Mouse (Mus musculus): ENCODE data around the gene Gstm1. TPM values are rescaled to one million over a fixed set of nuclear protein-coding genes. Genes with fewer than 3 reads are reported as not detected.
"Not testable (repeated sequence)": the region's sequence is repeated elsewhere in the genome, so short reads cannot be mapped to it uniquely, and the experiment has no call there.

Gene Gstm1
- total RNA-seq, 2 experiments from 2014 or later: 266 to 284 TPM

- no peak for TF ChIP-seq CTCF (IDR thresholded peaks at IDR 0.05)
- Histone ChIP-seq H3K27ac (no peak overlapping the region), H3K4me3 (no peak overlapping the region)
- no peak for DNase-seq (ENCODE audit: extremely low spot score in 1 of 2, low spot score in 2 of 2)
- intact Hi-C loops (cut with DNase I): no loop called here
Observed at GRCm38 (mm10) chr3:108032113-108032512, 14.3 kb upstream of the Gstm1 start.

DNA sequence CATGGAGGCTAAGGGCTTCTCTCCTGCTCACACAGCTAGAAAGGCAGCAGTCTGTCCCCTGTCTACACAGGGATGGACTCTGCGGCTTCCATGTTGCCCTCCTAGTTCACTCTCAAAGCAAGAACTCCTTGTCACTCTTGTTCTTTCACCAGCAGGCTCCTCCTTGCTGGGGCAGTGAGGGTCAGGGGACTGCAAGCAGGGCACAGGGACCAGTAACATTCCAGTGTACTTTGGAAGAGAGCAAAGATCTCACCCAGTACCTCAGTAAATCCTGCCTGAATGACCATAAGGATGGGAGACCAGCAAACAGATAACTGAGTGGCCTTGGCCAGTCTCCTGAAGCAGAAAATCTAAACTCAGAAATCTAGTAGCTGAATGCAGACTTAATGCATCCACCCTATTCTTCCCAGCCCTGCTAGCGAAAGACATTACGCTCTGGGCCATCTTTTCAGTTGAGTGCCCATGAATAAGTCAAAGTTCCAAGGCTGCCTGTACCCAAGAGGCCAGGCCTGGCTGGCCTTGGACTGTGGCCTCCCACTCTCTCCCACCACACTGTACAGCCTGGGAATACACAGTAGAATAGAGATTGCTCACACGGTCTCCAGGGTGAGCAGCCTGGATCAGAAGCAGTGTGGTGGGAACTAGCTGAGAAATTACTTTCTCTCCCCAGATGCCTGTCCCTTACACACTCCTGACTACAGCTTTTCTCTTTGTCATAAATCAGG lies 11.0 kb upstream of the Gstm1 start:
- intact Hi-C loops (cut with DNase I): no loop called here
- TF ChIP-seq CTCF (IDR thresholded peaks at IDR 0.05): no peak
- DNase-seq (ENCODE audit: extremely low spot score in 1 of 2, low spot score in 2 of 2): no peak
- H3K27ac ChIP-seq: no peak overlapping the region
- H3K4me3 ChIP-seq: no peak overlapping the region

DNA sequence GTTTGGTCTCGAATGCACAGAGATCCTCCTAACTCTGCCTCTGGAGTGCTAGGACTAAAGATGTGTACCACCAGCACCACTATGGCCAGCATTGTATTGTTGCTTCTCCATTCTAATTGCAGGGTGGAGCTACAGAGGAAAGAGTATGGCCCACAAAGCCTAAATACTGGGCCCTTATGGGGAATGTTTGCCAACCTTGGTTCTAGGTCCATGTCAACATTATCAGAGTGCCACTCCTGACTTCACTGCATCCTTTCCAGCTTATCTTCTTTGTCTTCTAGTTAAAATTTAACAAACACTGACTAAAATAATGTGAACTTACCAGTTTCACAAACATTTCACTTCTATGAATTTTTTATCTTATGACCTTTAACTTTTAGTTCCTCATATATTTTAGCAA lies 8.8 kb upstream of the Gstm1 start:
- Histone ChIP-seq H3K4me3 (no peak overlapping the region), H3K27ac (no peak overlapping the region)
- no peak for TF ChIP-seq CTCF (IDR thresholded peaks at IDR 0.05)
- DNase-seq (ENCODE audit: extremely low spot score in 1 of 2, low spot score in 2 of 2): no peak
- intact Hi-C loops (cut with DNase I): no loop called here

GRCm38 (mm10) chr3:108026049-108026448 lies 8.3 kb upstream of the Gstm1 start:
- DNase-seq (ENCODE audit: extremely low spot score in 1 of 2, low spot score in 2 of 2): no peak
- no peak for TF ChIP-seq CTCF (IDR thresholded peaks at IDR 0.05)

DNA sequence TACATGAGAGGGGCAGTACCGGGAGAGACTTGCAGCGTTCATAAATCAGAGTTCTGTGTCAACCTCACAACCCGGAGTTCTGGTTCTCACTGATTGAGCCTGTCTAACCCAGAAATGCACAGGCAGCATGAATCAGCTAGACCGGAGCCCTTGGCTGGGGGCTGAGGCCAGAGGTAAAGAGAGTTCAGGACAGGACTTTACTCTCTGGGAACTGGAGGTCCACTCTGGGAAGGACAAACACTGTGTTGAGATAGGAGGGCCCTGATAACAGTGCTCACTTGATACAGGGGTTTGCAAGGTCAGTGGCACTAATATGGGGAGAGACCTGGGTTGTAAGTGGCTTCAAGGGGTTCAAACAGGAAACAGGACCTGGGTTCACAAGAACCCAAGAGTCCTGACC lies 7.5 kb upstream of the Gstm1 start:
- no peak overlapping the region for H3K4me3 ChIP-seq
- DNase-seq (ENCODE audit: extremely low spot score in 1 of 2, low spot score in 2 of 2): no peak
- no peak overlapping the region for H3K27ac ChIP-seq
- no peak for TF ChIP-seq CTCF (IDR thresholded peaks at IDR 0.05)
- intact Hi-C loops (cut with DNase I): no loop called here

More at GRCm38 (mm10) chr3:108026049-108026448, 8.3 kb upstream of the Gstm1 start:
- intact Hi-C loops (cut with DNase I): no loop called here
- Histone ChIP-seq H3K27ac (no peak overlapping the region), H3K4me3 (no peak overlapping the region)

DNA sequence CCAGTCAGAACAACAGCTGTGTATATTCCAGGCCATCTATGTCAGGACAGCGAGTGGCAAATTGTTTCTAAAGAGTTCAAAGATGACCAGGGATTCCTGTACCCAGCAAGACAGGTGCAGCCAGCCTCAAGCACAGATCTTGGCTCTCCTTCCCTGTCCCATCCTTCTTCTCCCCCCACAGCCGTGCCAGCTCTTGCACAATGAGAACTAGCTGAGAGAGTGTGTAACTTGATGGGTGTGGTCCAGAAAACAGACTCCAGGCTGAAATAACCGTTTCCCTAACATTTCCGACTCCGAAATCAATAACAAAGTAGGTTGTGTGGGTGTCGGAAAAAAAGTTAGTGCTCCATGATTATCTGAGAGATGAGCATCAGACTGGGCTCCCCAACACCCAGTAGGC lies 4.9 kb upstream of the Gstm1 start:
- intact Hi-C loops (cut with DNase I): no loop called here
- Histone ChIP-seq H3K4me3 (no peak overlapping the region), H3K27ac (no peak overlapping the region)
- DNase-seq (ENCODE audit: extremely low spot score in 1 of 2, low spot score in 2 of 2): no peak
- TF ChIP-seq CTCF (IDR thresholded peaks at IDR 0.05): no peak

- intact Hi-C loops (cut with DNase I); H3K27ac ChIP-seq; H3K4me3 ChIP-seq; DNase-seq (ENCODE audit: extremely low spot score in 1 of 2, low spot score in 2 of 2): not testable (repeated sequence)
Observed at GRCm38 (mm10) chr3:108020351-108021022, 2.7 kb upstream of the Gstm1 start.

GRCm38 (mm10) chr3:108019226-108019625 lies 1.5 kb upstream of the Gstm1 start:
- H3K27ac ChIP-seq; DNase-seq (ENCODE audit: extremely low spot score in 1 of 2, low spot score in 2 of 2); H3K4me3 ChIP-seq: not testable (repeated sequence)
- intact Hi-C loops (cut with DNase I): loop anchor here (2.0 to 5.0 kb wide), 5 partner anchors 26 to 337 kb away; partner anchors contain the start of genes Gnai3, Gstm4 and Gstm7

GRCm38 (mm10) chr3:108018190-108018820 lies 532 bp upstream of the Gstm1 start:
- no peak for TF ChIP-seq CTCF (IDR thresholded peaks at IDR 0.05)
- Histone ChIP-seq H3K4me3 (peak overlapping the region; percentile 51), H3K27ac (peak overlapping the region; percentile 72)
- intact Hi-C loops (cut with DNase I): loop anchor here (1.0 to 5.0 kb wide), 7 partner anchors 26 to 336 kb away; partner anchors contain the start of genes Gnai3, Gstm4 and Gstm7
- DNase-seq (ENCODE audit: extremely low spot score in 1 of 2, low spot score in 2 of 2): no peak

GRCm38 (mm10) chr3:108016468-108016867 lies 1.3 kb downstream of the Gstm1 start:
- intact Hi-C loops (cut with DNase I): loop anchor here (5.0 kb wide), 2 partner anchors 131 to 334 kb away; partner anchors contain the start of gene Gnai3
- H3K27ac ChIP-seq; DNase-seq (ENCODE audit: extremely low spot score in 1 of 2, low spot score in 2 of 2): not testable (repeated sequence)
- H3K4me3 ChIP-seq: peak overlapping the region; percentile 51

DNA sequence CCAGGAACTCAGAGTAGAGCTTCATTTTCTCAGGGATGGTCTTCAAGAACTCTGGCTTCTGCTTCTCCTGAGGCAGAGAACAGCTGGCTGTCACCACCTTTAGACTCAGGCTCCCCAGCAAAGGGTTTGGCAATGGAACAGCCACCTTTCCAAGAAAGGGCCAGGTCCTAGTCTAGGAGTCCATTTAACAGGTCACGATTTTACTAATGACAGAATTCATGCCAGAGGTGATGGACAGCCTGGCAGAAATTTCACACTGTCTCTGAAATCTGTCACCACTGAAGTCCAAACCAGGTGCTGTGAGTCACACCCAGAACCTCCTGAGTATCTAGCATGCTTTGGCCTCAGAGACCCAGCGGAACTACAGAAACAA lies 2.8 kb downstream of the Gstm1 start:
- TF ChIP-seq CTCF (IDR thresholded peaks at IDR 0.05): no peak
- DNase-seq (ENCODE audit: extremely low spot score in 1 of 2, low spot score in 2 of 2): no peak
- Histone ChIP-seq H3K27ac (no peak overlapping the region), H3K4me3 (no peak overlapping the region)
- intact Hi-C loops (cut with DNase I): loop anchor here (5.0 kb wide), 2 partner anchors 132 to 333 kb away; partner anchors contain the start of gene Gnai3
